Mouse (Mus musculus): ENCODE measurements around the gene Adamtsl5.

Adamtsl5 gene

GRCm38 (mm10) chr10:80348244-80348781 is at the start of gene Adamtsl5:
Gene Adamtsl5 (minus strand): TSS chr10:80348412.
- no peak for DNase-seq (ENCODE audit: low spot score in 2 of 2)

GRCm38 (mm10) chr10:80397524-80398173 is 49.4 kb upstream of the Adamtsl5 start:
- DNase-seq (ENCODE audit: low spot score in 2 of 2): no peak

GRCm38 (mm10) chr10:80396822-80397523 is 48.8 kb upstream of the Adamtsl5 start:
- no peak for DNase-seq (ENCODE audit: low spot score in 2 of 2)

- no peak for DNase-seq (ENCODE audit: low spot score in 2 of 2)
Measured at GRCm38 (mm10) chr10:80395025-80395627, 46.9 kb upstream of the Adamtsl5 start.

GRCm38 (mm10) chr10:80392687-80393086 is 44.5 kb upstream of the Adamtsl5 start:
- no peak for DNase-seq (ENCODE audit: low spot score in 2 of 2)

- no peak for DNase-seq (ENCODE audit: low spot score in 2 of 2)
Measured at GRCm38 (mm10) chr10:80390697-80391096, 42.5 kb upstream of the Adamtsl5 start.

- no peak for DNase-seq (ENCODE audit: low spot score in 2 of 2)
Measured at GRCm38 (mm10) chr10:80389185-80389708, 41.0 kb upstream of the Adamtsl5 start.

- no peak for DNase-seq (ENCODE audit: low spot score in 2 of 2)
Measured at GRCm38 (mm10) chr10:80388731-80389130, 40.5 kb upstream of the Adamtsl5 start.

- DNase-seq (ENCODE audit: low spot score in 2 of 2): peak in 1 of 2 experiments; percentile 68
Measured at GRCm38 (mm10) chr10:80387522-80387959, 39.3 kb upstream of the Adamtsl5 start, which contains the start of gene Mex3d. Gene Mex3d (minus strand): TSS chr10:80387659.

GRCm38 (mm10) chr10:80386735-80387471 is 38.7 kb upstream of the Adamtsl5 start:
- no peak for DNase-seq (ENCODE audit: low spot score in 2 of 2)

- no peak for DNase-seq (ENCODE audit: low spot score in 2 of 2)
Measured at GRCm38 (mm10) chr10:80385811-80386734, 37.9 kb upstream of the Adamtsl5 start.

GRCm38 (mm10) chr10:80385310-80385709 is 37.1 kb upstream of the Adamtsl5 start:
- DNase-seq (ENCODE audit: low spot score in 2 of 2): no peak

GRCm38 (mm10) chr10:80384709-80385108 is 36.5 kb upstream of the Adamtsl5 start:
- DNase-seq (ENCODE audit: low spot score in 2 of 2): no peak

- no peak for DNase-seq (ENCODE audit: low spot score in 2 of 2)
Measured at GRCm38 (mm10) chr10:80384115-80384639, 36.0 kb upstream of the Adamtsl5 start.

GRCm38 (mm10) chr10:80383431-80383830 is 35.2 kb upstream of the Adamtsl5 start:
- no peak for DNase-seq (ENCODE audit: low spot score in 2 of 2)

GRCm38 (mm10) chr10:80382641-80383365 is 34.6 kb upstream of the Adamtsl5 start:
- DNase-seq (ENCODE audit: low spot score in 2 of 2): no peak

- DNase-seq (ENCODE audit: low spot score in 2 of 2): no peak
Measured at GRCm38 (mm10) chr10:80377716-80378115, 29.5 kb upstream of the Adamtsl5 start.

- DNase-seq (ENCODE audit: low spot score in 2 of 2): peak in 1 of 2 experiments; percentile 92
Measured at GRCm38 (mm10) chr10:80376160-80376559, 27.9 kb upstream of the Adamtsl5 start.

GRCm38 (mm10) chr10:80374063-80374462 is 25.9 kb upstream of the Adamtsl5 start:
- peak in 1 of 2 experiments; percentile 85 for DNase-seq (ENCODE audit: low spot score in 2 of 2)
